Mouse (Mus musculus): Measurements from ENCODE around the gene Tmem54. TPM values are rescaled to one million over a fixed set of nuclear protein-coding genes. Genes with fewer than 3 reads are reported as not detected.

Tmem54 gene
- polyA plus RNA-seq, 1 experiment: 0.18 TPM

DNA sequence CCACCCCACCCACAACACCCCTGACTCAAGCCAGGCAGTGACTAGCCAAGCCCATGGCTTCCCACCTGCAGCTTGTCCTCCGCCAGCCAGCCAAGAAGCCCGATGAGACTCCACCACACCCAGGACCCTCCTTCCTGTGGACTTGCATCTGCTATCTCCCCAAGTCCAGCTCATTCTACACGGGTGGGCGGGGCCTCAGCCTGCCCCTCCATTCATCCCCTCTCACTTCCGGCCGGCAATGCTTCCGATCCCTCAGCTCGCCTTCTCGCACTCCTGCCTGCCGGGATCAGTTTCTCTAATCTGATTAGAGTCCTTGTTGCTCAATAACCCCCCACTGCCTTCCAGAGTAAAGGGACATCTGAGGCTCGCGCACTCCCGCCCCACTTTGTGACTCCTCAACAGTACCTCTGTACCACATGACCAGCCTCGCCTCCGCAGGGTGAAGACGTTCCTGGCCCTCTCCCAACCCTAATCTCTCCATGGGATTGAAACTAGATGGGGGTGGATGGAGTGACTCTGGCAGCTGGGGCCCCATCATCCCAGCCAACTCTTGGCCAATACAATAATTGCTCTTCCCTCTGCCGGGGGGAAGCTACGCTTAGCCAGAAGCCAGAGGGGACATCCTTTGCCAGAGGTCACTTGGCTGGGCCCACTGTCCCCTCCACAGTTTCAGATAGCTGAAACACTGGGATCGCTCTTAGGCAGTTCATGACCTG lies 20.5 kb downstream of the Tmem54 start:
- peaks cover 24% of the 10 kb centered on the region for H3K27me3 ChIP-seq (ENCODE audit: control insufficient read depth, insufficient read depth, insufficient read length)
- H3ac ChIP-seq (ENCODE audit: control insufficient read depth, insufficient read length, low read depth): no peak overlapping the region
- H3K79me3 ChIP-seq (ENCODE audit: low read depth): no peaks in the 10 kb centered on the region
- no peak overlapping the region for H3K4me3 ChIP-seq (ENCODE audit: insufficient read depth, poor library complexity, severe bottlenecking)
- no peaks in the 10 kb centered on the region for H3K79me2 ChIP-seq (ENCODE audit: control insufficient read depth, insufficient read depth)
- TF ChIP-seq USF1 (IDR thresholded peaks at IDR 0.05; ENCODE audit: low read depth): peak; percentile 17
- TF ChIP-seq CTCF (IDR thresholded peaks at IDR 0.05; ENCODE audit: control insufficient read depth, insufficient read depth, insufficient read length): no peak
- TF ChIP-seq MYOG (IDR thresholded peaks at IDR 0.05; ENCODE audit: control insufficient read depth, extremely low read depth, insufficient read length): no peak
- peak; percentile 11 for TF ChIP-seq MYOD1 (IDR thresholded peaks at IDR 0.05; ENCODE audit: control insufficient read depth, insufficient read length, low read depth)
- TF ChIP-seq CEBPB (IDR thresholded peaks at IDR 0.05; ENCODE audit: low read depth): no peak
- TF ChIP-seq MAX (IDR thresholded peaks at IDR 0.05): no peak
- TF ChIP-seq FOSL1 (IDR thresholded peaks at IDR 0.05; ENCODE audit: insufficient read depth, low read length, poor library complexity, severe bottlenecking): no peak
- no peaks in the 10 kb centered on the region for H3K36me3 ChIP-seq (ENCODE audit: control insufficient read depth, insufficient read depth)

DNA sequence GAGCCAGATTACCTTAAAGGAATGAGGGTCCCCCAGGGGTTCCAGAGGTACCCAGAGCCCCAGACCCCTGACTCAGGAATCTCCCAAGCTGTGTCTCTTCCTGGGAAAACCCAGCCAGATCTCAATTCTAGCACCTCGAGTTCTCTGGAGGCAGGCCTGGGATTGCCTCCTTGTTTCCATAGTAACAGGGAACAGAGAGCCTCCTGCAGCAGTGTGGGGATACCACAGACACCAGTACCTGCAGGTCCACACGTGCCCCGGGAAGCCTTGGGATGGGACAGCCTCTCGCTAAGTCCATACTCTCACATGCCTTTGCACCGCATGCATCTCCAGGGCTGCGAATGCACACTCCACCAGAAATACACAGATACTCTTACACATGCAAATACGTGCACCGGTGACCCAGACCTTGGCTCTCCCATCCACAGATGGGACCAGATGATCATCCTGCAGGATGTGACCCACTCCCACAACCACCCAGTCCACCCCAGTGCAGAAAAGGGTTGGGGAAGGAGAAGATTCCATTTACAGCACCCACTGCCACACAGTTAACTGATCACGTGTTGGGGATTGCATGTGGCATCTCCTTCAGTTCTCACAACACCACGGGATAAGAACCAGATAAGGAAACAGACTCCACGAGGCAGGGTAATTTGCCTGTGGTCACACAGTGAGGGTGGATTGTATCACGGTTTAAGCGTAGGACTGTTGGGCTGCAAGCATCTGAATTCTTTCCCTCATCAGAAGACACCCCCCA lies 23.4 kb downstream of the Tmem54 start:
- Histone ChIP-seq H3ac (ENCODE audit: control insufficient read depth, insufficient read length, low read depth) (no peak overlapping the region), H3K36me3 (ENCODE audit: control insufficient read depth, insufficient read depth) (no peaks in the 10 kb centered on the region), H3K27me3 (ENCODE audit: control insufficient read depth, insufficient read depth, insufficient read length) (peaks cover 6% of the 10 kb centered on the region), H3K79me3 (ENCODE audit: low read depth) (no peaks in the 10 kb centered on the region), H3K79me2 (ENCODE audit: control insufficient read depth, insufficient read depth) (no peaks in the 10 kb centered on the region), H3K4me3 (ENCODE audit: insufficient read depth, poor library complexity, severe bottlenecking) (no peak overlapping the region)
- no peak for TF ChIP-seq USF1 (IDR thresholded peaks at IDR 0.05; ENCODE audit: low read depth)
- TF ChIP-seq MAX (IDR thresholded peaks at IDR 0.05): no peak
- TF ChIP-seq FOSL1 (IDR thresholded peaks at IDR 0.05; ENCODE audit: insufficient read depth, low read length, poor library complexity, severe bottlenecking): no peak
- TF ChIP-seq MYOD1 (IDR thresholded peaks at IDR 0.05; ENCODE audit: control insufficient read depth, insufficient read length, low read depth): no peak
- TF ChIP-seq CEBPB (IDR thresholded peaks at IDR 0.05; ENCODE audit: low read depth): no peak
- TF ChIP-seq CTCF (IDR thresholded peaks at IDR 0.05; ENCODE audit: control insufficient read depth, insufficient read depth, insufficient read length): no peak
- TF ChIP-seq MYOG (IDR thresholded peaks at IDR 0.05; ENCODE audit: control insufficient read depth, extremely low read depth, insufficient read length): no peak

GRCm38 (mm10) chr4:129129387-129129786 lies 24.0 kb downstream of the Tmem54 start:
- Histone ChIP-seq H3K4me3 (ENCODE audit: insufficient read depth, poor library complexity, severe bottlenecking) (no peak overlapping the region), H3K36me3 (ENCODE audit: control insufficient read depth, insufficient read depth) (no peaks in the 10 kb centered on the region), H3K27me3 (ENCODE audit: control insufficient read depth, insufficient read depth, insufficient read length) (peaks cover 6% of the 10 kb centered on the region), H3ac (ENCODE audit: control insufficient read depth, insufficient read length, low read depth) (no peak overlapping the region), H3K79me3 (ENCODE audit: low read depth) (no peaks in the 10 kb centered on the region), H3K79me2 (ENCODE audit: control insufficient read depth, insufficient read depth) (no peaks in the 10 kb centered on the region)
- TF ChIP-seq MAX (IDR thresholded peaks at IDR 0.05) (no peak), USF1 (IDR thresholded peaks at IDR 0.05; ENCODE audit: low read depth) (no peak), FOSL1 (IDR thresholded peaks at IDR 0.05; ENCODE audit: insufficient read depth, low read length, poor library complexity, severe bottlenecking) (no peak), CTCF (IDR thresholded peaks at IDR 0.05; ENCODE audit: control insufficient read depth, insufficient read depth, insufficient read length) (no peak), MYOG (IDR thresholded peaks at IDR 0.05; ENCODE audit: control insufficient read depth, extremely low read depth, insufficient read length) (no peak)

GRCm38 (mm10) chr4:129130149-129130548 lies 24.8 kb downstream of the Tmem54 start:
- no peaks in the 10 kb centered on the region for H3K79me2 ChIP-seq (ENCODE audit: control insufficient read depth, insufficient read depth)
- H3K27me3 ChIP-seq (ENCODE audit: control insufficient read depth, insufficient read depth, insufficient read length): peaks cover 6% of the 10 kb centered on the region
- TF ChIP-seq MAX (IDR thresholded peaks at IDR 0.05) (no peak), CTCF (IDR thresholded peaks at IDR 0.05; ENCODE audit: control insufficient read depth, insufficient read depth, insufficient read length) (peak; percentile 27)
- no peak overlapping the region for H3ac ChIP-seq (ENCODE audit: control insufficient read depth, insufficient read length, low read depth)
- no peaks in the 10 kb centered on the region for H3K36me3 ChIP-seq (ENCODE audit: control insufficient read depth, insufficient read depth)
- H3K4me3 ChIP-seq (ENCODE audit: insufficient read depth, poor library complexity, severe bottlenecking): no peak overlapping the region
- no peaks in the 10 kb centered on the region for H3K79me3 ChIP-seq (ENCODE audit: low read depth)

DNA sequence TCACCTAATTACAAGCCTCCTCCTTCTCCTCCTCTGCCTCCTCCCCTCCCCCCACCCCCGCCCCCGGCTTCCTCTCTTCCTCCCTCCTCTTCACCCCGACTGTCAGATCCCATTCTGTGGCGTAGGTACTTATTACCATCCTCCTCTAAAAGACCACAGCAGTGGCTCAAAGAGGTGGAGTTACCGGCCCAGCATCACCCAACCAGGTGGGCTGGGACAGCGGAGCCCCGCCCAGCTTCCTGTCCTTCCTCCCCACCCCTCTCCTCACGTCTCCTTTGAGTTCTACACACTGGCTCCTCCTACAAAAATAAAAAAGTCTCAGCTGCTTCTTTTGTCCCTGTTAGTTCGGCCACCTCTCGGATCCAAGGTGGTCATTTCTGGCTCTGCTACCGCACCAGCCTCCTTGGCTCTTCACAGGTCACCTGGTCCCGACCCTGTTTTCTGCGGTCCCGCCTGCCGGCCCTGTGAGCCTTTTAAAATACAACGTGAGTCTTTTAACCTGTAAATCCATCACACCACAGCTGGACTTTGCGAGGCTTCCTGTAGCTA lies 25.5 kb downstream of the Tmem54 start:
- Histone ChIP-seq H3K27me3 (ENCODE audit: control insufficient read depth, insufficient read depth, insufficient read length) (peaks cover 9% of the 10 kb centered on the region), H3K36me3 (ENCODE audit: control insufficient read depth, insufficient read depth) (no peaks in the 10 kb centered on the region), H3K4me3 (ENCODE audit: insufficient read depth, poor library complexity, severe bottlenecking) (no peak overlapping the region), H3ac (ENCODE audit: control insufficient read depth, insufficient read length, low read depth) (no peak overlapping the region), H3K79me3 (ENCODE audit: low read depth) (no peaks in the 10 kb centered on the region), H3K79me2 (ENCODE audit: control insufficient read depth, insufficient read depth) (no peaks in the 10 kb centered on the region)
- TF ChIP-seq MYOG (IDR thresholded peaks at IDR 0.05; ENCODE audit: control insufficient read depth, extremely low read depth, insufficient read length) (no peak), MAX (IDR thresholded peaks at IDR 0.05) (no peak)
